Mouse (Mus musculus): ENCODE data around the gene AI464131. TPM values are rescaled to one million over a fixed set of nuclear protein-coding genes. Genes with fewer than 3 reads are reported as not detected.
"Not testable (repeated sequence)": the region's sequence is repeated elsewhere in the genome, so short reads cannot be mapped to it uniquely, and the experiment has no call there.

AI464131 gene
- total RNA-seq, 2 experiments from 2014 or later: 10.2 to 10.4 TPM

DNA sequence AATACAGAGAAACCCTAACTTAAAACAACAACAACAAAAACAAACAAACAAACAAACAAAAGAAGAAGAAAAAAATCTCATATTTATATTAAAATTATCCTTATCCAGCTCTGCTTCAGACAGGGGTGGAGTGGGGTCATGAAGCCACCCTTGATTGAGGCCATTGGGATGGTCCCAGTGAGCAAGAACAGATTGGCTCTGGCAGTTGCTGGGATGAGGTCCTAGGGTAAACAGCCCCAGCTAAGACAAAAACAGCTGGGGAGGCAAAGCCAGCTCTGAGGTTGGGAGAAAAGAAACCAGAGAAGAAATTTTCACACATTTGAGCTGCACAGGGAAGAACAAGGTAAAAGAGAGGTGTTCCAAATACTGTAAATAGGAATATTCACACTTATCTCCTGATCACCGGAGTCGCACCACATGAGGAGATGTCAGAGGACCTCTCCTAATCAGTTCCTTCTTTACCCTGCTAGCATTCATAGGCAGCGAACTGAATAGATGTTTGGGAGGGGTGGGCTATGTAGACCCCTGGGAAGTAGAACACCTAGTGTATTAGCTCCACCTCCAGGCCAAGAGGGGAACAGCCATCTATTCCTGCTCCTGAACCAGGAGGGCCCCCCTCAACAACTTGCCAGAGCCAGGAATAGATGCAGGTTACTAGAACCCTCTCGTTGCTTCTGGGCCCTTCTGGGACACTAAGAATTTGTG lies 24.0 kb downstream of the AI464131 start:
- intact Hi-C loops (cut with DNase I): no loop called here
- DNase-seq (ENCODE audit: low spot score): no peak

DNA sequence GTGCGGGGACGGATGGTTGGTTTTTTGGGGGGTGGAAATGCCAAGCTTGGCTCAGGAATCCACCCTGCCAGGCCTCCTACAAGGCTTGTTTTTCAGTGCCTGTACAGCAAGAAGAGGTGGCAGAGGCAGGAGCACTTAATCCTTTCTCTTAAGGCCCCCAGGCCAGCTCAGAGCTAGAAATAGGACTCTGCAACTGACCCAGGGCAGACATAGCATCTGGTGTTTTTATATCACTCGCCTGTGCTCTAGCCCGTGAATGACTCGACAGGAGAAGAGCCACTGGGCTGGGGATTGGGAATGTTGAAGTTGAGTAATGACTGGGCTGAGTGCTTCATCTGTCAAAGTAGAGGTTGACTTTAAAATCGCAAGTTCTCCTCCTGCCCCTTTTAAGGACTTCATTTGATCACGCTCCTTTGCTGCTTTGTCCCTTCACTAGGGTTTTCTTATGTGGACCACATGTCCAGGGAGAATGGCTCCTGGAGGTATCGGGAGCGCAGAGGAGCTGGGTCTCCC lies 25.2 kb downstream of the AI464131 start:
- DNase-seq (ENCODE audit: low spot score): no peak
- intact Hi-C loops (cut with DNase I): no loop called here

- intact Hi-C loops (cut with DNase I): no loop called here
Observed at GRCm38 (mm10) chr4:41471384-41471689, 31.5 kb downstream of the AI464131 start.

DNA sequence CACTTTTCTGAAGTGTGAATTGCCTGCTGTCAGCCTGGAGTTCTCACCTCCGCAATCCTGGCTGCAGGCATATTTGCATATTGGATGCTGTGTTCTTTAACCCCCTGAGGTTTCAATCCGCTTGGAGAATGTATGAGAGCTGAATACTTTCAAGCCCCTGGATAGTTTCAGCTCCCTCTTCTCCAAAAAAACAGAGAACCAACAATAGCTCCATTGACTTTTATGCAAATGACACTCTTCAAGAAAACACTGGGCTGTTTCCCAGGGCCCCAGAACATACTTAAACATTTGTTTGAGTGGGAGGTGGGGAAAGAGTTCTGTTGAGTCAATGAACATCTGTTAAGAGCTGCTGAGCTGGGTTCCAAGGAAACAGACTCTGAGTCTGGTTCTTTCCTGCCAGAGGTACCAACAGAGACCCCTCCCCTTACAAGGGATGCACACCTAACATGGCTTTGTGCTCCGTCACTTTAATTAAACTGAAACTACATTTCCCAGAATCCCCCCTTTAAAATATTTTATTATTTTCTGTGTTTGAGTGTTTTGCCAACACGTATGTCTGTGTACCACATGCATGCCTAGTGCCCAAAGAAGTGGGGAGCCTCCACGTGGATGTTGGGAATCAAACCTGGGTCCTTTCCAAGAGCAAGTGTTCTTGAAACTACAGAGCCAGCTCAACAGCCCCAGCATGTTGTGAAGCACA lies 32.0 kb downstream of the AI464131 start:
- intact Hi-C loops (cut with DNase I): no loop called here

More at GRCm38 (mm10) chr4:41471384-41471689, 31.5 kb downstream of the AI464131 start:
- DNase-seq (ENCODE audit: low spot score): no peak

GRCm38 (mm10) chr4:41470051-41470683 lies 32.7 kb downstream of the AI464131 start:
- no peak for DNase-seq (ENCODE audit: low spot score)
- intact Hi-C loops (cut with DNase I): no loop called here

More for the DNA sequence above, 32.0 kb downstream of the AI464131 start:
- DNase-seq (ENCODE audit: low spot score): no peak

DNA sequence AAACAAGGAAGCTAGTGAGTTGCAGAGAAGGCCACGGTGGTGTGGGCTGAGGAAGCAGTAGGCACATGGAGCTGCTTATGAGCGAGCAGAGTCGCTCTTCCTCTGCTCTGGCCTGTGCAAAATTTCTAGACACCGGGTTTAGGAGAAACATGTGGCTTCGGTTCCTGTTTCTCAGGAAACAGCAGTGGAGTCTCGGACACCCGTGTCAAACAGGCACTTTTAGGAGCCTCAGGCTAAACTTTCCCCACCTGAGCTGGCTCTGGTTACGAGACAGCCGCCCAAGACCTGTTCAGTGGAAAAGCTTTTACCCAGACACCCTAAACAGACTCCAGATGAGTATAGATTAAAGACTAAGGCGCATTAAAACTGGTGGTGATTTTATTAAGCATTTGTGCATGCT lies 33.7 kb downstream of the AI464131 start:
- intact Hi-C loops (cut with DNase I): loop anchor here (2.0 to 5.0 kb wide), 4 partner anchors 38 to 240 kb away; no protein-coding TSS in a partner anchor
- DNase-seq (ENCODE audit: low spot score): no peak

DNA sequence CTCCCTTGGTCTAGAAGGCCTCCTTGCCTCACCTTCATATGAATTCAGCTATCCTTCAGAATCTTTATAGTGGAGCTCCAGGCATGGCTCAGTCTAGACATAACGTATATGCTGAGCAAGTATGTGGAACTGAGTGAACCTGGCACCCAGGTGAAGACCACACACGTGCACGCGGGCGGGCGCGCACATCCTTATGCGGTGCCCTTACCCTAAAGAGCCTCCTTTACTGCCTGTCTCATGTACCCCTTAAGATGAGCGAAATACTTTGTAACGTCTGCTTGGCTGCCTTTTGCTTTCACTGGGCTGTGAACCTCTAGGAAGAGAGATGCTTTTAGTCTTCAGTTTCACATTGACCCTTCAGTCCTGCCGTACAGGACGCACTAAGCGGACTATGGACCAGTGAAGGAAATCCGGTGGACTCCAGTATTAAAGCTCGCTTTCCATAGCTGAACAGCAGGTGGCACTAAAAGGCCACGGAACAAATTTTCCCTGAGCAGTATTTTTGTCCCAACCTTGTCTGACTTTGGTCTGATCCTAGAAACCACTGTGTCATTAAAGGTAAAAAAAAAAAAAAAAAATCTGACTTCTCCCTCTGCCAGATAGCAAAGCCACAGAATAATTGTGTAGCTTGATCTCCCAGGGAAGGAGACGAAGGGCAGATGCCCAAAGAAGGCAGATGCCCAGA lies 34.3 kb downstream of the AI464131 start:
- intact Hi-C loops (cut with DNase I): loop anchor here (1.0 to 5.0 kb wide), 5 partner anchors 38 to 240 kb away; no protein-coding TSS in a partner anchor
- peak; percentile 14 for DNase-seq (ENCODE audit: low spot score)

DNA sequence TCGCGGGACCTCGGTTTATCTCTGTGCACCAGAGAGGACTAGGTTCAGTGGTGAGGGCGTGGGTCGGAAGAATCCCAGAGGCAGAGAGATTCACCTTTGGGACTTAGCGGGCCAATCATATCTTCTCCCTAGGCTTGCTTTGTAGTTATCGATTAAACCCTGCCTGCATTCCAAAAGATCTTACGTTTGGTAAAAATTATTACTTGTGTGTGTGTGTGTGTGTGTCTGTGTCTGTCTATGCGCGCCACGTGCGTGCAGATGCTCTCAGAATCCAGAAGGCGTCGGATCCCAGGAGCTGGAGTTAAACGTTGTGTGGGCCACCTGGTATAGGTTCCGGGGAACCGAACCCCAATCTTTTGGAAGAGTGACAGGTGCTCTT lies 37.6 kb downstream of the AI464131 start:
- intact Hi-C loops (cut with DNase I): loop anchor here (5.0 kb wide), 1 partner anchor 87 kb away; no protein-coding TSS in a partner anchor
- DNase-seq (ENCODE audit: low spot score): no peak

- intact Hi-C loops (cut with DNase I): loop anchor here (5.0 kb wide), 1 partner anchor 88 kb away; no protein-coding TSS in a partner anchor
- peak; percentile 98 for DNase-seq (ENCODE audit: low spot score)
Observed at GRCm38 (mm10) chr4:41464345-41465286, 38.3 kb downstream of the AI464131 start, which contains the start of the genes Kif24 and Nudt2. Kif24 (minus strand) TSS chr4:41464887. Nudt2 (plus strand) TSS chr4:41465151.

GRCm38 (mm10) chr4:41463051-41463738 lies 39.7 kb downstream of the AI464131 start:
- DNase-seq (ENCODE audit: low spot score); intact Hi-C loops (cut with DNase I): not testable (repeated sequence)

DNA sequence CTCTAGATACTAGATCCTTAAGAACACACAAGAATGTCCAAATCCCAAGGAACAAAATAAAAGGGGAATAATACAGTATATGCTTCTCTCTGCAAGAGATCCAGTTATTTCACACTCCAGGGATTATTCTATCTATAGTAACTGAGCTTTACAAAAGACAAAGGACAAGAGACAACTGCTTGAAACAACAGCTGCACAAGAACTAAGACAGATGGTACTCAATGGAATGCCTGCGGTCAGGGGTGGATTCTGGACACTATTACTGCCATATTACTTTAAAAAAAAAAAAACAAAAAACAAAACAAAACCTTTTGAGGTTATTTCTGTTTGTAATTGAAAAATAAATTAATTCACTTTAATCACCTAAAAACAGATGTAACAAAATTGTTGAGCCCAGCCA lies 42.2 kb downstream of the AI464131 start:
- intact Hi-C loops (cut with DNase I): no loop called here

DNA sequence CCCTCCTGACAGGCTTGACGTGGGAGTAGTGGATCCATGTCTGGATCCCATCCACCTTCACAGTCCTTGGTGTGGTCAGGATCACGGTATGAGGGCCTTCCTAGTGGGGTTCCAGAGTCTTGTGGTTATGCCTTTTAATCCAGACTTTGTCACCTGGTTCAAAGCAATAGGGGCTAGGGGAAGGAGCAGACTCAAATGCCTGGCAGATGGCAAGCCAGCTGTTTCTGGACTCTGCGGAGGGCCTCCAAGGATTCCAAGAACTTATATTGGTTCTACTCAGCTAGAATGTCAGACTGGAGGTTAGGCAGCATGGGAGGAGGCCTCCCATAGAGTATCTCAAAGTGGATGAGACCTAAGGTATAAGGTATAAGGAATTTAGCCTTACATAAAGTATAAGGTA lies 55.3 kb downstream of the AI464131 start:
- DNase-seq (ENCODE audit: low spot score): no peak
- intact Hi-C loops (cut with DNase I): no loop called here

More for the DNA sequence above, 42.2 kb downstream of the AI464131 start:
- no peak for DNase-seq (ENCODE audit: low spot score)

Other genes starting within 250 kb of the AI464131 start
- gene Ubap2, start 227.9 kb downstream of the AI464131 start, total RNA-seq (2021): 10 to 100 TPM; 63.5 to 64.2 TPM
- gene Dcaf12, start 188.2 kb downstream of the AI464131 start, total RNA-seq (2021): 10 to 100 TPM; 42.2 to 45.5 TPM
- 10 to 100 TPM; 33.9 to 35.9 TPM for gene Ubap1, start 154.1 kb downstream of the AI464131 start, total RNA-seq (2021)
- under 1 TPM; 0.26 to 0.45 TPM for gene Kif24, start 38.2 kb downstream of the AI464131 start, total RNA-seq (2021)
- 10 to 100 TPM; 29.6 to 32.7 TPM for gene Nudt2, start 37.9 kb downstream of the AI464131 start, total RNA-seq (2021)
- not detected for gene 1110017D15Rik, start 14.3 kb upstream of the AI464131 start, total RNA-seq (2021)
- 10 to 100 TPM; 12.5 to 14.3 TPM for gene Fam219a, start 66.5 kb upstream of the AI464131 start, total RNA-seq (2021)
- gene Dnaic1, start 66.7 kb upstream of the AI464131 start, total RNA-seq (2021): 1 to 10 TPM; 1.8 to 2.7 TPM
- 1 to 10 TPM; 8.0 to 8.8 TPM for gene Enho, start 137.2 kb upstream of the AI464131 start, total RNA-seq (2021)
- gene Cntfr, start 194.0 kb upstream of the AI464131 start, total RNA-seq (2021): 1 to 10 TPM; 4.2 to 5.1 TPM
- gene Il11ra1, start 196.9 kb upstream of the AI464131 start, total RNA-seq (2021): 10 to 100 TPM; 74.2 to 87.4 TPM
- 10 to 100 TPM; 30.5 to 32.0 TPM for gene Rpp25l, start 210.5 kb upstream of the AI464131 start, total RNA-seq (2021)
- 10 to 100 TPM; 74.8 to 79.9 TPM for gene Dctn3, start 220.1 kb upstream of the AI464131 start, total RNA-seq (2021)
- gene Arid3c, start 228.1 kb upstream of the AI464131 start, total RNA-seq (2021): not detected

Data from heart, postnatal 25 days (tissue).